Mouse (Mus musculus) left cerebral cortex, adult 2 months (tissue): ENCODE results near the gene Tbrg1. TPM values are rescaled to one million over a fixed set of nuclear protein-coding genes. Genes with fewer than 3 reads are reported as not detected.

Source experiments
- DNase-seq, 2 experiments: peaks; one replicate each; pipeline ENCODE4 v3.0.0; 2021 to 2022; ENCODE audit warnings: low spot score in 2 of 2, mixed read lengths in 1 of 2; ENCODE audit errors: extremely low spot score in 1 of 2
- H3K27ac ChIP-seq: fragments of 200-600 bp; 2 replicates; pipeline ENCODE4 v1.8.1; 2022
- H3K4me3 ChIP-seq: fragments of 200-600 bp; 2 replicates; pipeline ENCODE4 v1.8.1; 2022
- CTCF ChIP-seq: fragments of 200-600 bp; IDR thresholded peaks from 2 replicates; pipeline ENCODE4 v1.8.1; 2022; ENCODE audit warnings: antibody characterized with exemption, mild to moderate bottlenecking, moderate library complexity
- intact Hi-C: fragments of 180-260 bp; cut with DNase I; formaldehyde crosslinking; loops from one replicate; pipeline ENCODE4 v1.15.1; 2025
- total RNA-seq, 2 experiments: library from RNA; stranded (reverse); gene quantifications; 2 replicates each; pipeline ENCODE4 v1.2.3; 2021

Gene Tbrg1
- total RNA-seq, 2 experiments from 2014 or later, result 52.5 to 59.8 TPM

DNA sequence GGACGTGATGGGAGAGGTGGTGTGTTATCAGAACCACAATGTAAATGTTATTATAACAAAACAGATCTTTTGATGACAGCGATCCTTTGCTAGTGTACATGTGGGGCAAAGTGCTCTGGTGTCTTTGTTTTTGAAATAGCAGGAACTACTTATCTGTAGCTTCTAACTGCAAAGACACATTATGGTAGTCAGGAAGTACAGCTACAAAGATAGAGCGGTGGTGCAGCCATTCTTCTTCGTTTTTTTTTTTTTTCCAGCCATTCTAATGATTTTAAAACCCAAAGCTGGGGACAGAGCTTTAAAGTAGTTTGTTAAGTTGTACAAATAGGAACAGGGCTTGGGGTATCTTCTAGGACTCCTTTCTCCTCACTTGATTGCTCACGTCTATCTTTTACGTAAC lies 2.3 kb upstream of the Tbrg1 start:
- Histone ChIP-seq H3K27ac (no peak overlapping the region), H3K4me3 (no peak overlapping the region)
- TF ChIP-seq CTCF, result no peak
- DNase-seq, result no peak
- intact Hi-C loops, result no loop called here

DNA sequence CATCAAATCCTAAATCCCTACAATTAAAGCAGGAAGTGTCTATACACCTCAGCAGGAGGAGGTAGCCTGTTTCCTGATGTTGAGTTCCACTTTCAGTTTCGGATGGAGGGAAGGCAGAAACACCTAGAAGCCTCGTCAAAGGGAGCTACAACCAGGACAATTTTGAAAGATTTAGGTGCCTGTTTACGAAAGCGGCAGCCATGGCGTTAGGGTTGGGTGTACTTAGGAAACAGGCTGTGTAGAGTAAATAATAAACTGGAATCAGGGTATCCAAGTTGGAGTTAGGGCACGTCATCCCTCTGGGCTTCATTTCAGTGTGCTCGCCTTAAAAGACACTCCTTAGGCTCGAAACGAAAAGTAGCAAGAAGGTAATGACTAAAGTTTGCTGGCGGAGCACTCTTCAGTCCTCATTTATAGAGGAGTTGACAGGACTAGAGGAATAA lies 652 bp downstream of the Tbrg1 start:
- peak overlapping the region; percentile 61 for H3K4me3 ChIP-seq
- intact Hi-C loops, result no loop called here

DNA sequence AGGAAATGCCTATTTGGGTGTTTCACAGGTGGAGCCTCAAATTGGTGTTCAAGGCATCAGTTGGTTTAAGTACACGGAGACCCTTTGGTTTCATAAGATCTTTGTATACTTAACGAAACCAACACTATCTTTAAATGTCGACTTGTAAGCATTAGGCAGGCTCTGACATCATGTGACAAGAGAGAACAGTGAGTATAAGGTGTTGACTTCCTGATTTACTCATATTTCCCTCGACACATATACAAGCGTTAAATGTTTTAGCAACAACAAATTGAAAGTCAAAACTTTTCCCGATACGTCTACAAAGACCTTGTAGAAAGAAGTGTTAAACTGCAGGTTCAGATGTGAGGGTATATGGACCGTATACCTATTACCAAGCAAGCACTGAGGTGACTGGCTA lies 1.2 kb downstream of the Tbrg1 start:
- peak overlapping the region; percentile 84; the same call in 1 of the 2 replicates for H3K27ac ChIP-seq
- intact Hi-C loops, result no loop called here
- no peak for DNase-seq
- TF ChIP-seq CTCF, result no peak
- H3K4me3 ChIP-seq, result peak overlapping the region; percentile 61

More for the DNA sequence above, 652 bp downstream of the Tbrg1 start:
- no peak for TF ChIP-seq CTCF
- peak overlapping the region; percentile 84 for H3K27ac ChIP-seq
- no peak for DNase-seq

DNA sequence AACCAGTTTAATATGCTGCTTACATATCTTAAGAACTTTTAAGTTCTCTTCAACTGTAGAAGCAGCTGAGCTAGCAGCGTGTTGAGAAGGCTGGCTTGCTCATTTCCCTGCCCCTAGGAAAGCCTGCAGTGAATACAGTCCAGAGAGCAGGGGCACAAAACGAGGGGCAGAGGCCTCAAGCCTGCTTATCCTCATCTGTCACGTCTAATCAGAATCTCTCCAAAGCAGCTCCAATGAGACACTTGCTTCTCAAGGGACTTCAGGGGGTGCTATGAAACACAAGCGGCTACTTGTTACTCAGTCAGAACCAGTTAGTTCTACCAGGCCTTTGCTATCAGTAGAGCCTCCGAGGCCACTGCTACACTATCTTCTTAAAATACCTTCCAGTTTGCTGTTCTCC lies 3.3 kb downstream of the Tbrg1 start:
- no peak for TF ChIP-seq CTCF
- intact Hi-C loops, result no loop called here
- no peak for DNase-seq
- Histone ChIP-seq H3K27ac (no peak overlapping the region), H3K4me3 (no peak overlapping the region)

DNA sequence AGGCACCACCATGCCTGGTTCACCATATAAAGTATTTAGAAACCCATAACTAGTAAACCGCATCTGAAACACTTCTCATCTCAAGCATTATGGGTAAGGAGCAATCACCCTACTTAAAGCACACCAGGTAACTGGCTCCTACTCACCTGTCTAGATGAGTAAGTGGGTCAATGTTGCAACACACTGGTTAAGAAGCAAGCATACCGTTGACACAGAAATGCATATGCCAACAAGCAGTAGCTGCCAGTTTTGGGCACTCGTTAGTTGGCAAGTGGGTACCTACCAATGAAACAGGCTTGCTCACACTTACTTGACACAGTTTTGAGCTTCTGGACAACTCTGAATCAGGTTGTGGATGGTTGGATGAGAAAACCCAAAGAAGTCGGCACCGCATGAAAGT lies 6.5 kb downstream of the Tbrg1 start:
- intact Hi-C loops, result no loop called here
- no peak for TF ChIP-seq CTCF
- DNase-seq, result no peak
- Histone ChIP-seq H3K4me3 (no peak overlapping the region), H3K27ac (no peak overlapping the region)

DNA sequence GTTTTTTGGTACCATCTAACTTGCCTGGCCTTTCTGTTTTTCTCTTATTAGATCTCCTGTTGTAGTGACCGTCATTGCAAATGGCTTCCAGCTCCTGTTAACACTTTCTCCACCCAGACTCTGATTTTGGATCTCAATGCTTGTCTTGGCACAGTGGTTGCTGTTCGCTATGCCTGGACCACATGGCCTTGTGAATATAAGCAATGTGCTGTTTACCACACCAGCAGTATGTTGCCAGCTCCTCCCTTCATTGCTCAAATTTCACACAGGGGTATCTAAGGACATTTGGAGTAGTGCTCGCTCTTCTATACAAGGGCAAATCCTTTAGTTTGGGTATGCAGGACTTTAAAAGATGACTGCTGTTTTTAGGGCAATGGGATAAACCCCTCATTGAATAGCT lies 10.9 kb downstream of the Tbrg1 start:
- Histone ChIP-seq H3K27ac (no peak overlapping the region), H3K4me3 (no peak overlapping the region)
- intact Hi-C loops, result no loop called here
- no peak for DNase-seq
- TF ChIP-seq CTCF, result no peak

DNA sequence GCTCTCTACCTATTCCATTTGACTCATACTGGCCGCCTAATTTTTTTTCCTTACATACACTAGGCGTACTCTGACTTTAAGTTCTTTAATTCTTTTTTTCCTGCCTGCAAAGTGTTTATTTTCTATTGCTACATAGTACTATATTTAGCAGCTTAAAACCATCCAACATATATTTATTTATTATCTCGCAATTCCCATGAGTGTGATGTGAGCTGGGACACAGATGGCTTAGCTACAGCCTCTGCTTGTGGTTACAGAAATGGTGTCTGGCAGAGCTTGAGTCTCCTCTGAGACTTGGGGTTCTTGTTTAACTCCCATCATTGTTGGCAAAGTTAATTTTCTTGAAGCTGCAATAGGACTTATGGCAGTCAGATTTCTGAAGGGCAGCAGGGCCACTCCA lies 18.4 kb downstream of the Tbrg1 start:
- no peak overlapping the region for H3K4me3 ChIP-seq
- DNase-seq, result no peak
- intact Hi-C loops, result loop anchor here (5.0 kb wide), 1 partner anchor 206 kb away; the partner anchor contains the start of gene Robo3
- H3K27ac ChIP-seq, result no peak overlapping the region
- TF ChIP-seq CTCF, result no peak

DNA sequence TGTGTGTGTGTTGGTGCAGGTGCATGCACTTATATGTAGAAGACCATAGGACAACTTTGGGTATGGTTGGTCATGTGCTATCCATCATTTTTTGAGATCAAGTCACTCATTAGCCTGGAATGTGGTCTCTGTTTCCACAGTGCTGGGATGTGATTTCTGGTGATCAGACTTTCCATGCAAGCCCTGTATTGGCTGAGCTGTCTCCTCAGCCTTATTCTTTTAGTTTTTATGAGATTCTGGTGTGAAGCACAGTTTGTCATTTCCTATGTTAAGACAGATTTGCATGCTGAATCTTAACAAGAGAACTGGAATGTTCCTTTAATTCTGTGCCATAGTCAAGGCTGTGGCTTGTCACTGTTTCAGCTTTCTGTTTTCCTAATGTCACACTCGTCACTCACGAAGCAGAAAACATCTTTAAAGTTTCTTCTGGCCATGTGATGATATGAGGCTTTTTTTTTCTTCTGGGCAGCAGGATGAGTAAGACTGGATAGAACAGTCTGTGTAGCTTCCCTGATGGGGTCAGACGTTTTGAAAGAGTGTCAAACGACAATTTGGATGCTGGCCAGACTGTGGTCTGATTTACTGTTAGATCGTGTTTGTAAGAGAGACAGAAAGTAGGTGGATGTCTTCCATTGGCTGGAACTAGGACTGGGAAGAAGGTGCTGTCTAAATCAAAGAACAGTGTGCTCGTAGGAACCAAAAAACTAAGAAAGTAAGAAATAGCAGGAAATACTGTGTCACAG lies 20.1 kb downstream of the Tbrg1 start:
- DNase-seq, result no peak
- H3K27ac ChIP-seq, result no peak overlapping the region; the same call in 1 of the 2 replicates
- no peak for TF ChIP-seq CTCF

DNA sequence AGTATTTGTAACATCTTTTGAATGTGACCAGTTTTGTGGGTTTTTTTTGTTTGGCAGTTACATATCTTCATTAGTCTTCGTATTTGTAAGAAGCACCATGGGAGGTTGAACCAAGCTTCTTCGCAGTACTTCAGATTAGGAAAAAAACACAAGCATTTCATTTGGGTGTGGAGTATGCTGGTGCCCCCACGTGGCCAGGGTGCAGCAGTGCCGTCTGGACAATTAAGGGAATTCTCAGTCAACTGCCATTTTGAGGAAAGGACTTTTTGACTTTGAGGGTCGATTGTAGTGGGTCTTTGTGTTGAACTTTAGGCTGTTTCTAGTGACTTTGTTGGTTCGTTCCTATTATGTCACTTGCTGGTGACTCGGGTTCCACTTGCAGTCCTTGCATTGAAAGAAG lies 20.8 kb downstream of the Tbrg1 start:
- peak; percentile 54 to 67 for DNase-seq
- Histone ChIP-seq H3K4me3 (no peak overlapping the region), H3K27ac (no peak overlapping the region; the same call in 1 of the 2 replicates)
- intact Hi-C loops, result loop anchor here (5.0 kb wide), 1 partner anchor 204 kb away; the partner anchor contains the start of gene Robo3
- TF ChIP-seq CTCF, result peak; percentile 85

More for the DNA sequence above, 20.1 kb downstream of the Tbrg1 start:
- intact Hi-C loops, result loop anchor here (5.0 kb wide), 1 partner anchor 205 kb away; the partner anchor contains the start of gene Robo3
- no peak overlapping the region for H3K4me3 ChIP-seq

DNA sequence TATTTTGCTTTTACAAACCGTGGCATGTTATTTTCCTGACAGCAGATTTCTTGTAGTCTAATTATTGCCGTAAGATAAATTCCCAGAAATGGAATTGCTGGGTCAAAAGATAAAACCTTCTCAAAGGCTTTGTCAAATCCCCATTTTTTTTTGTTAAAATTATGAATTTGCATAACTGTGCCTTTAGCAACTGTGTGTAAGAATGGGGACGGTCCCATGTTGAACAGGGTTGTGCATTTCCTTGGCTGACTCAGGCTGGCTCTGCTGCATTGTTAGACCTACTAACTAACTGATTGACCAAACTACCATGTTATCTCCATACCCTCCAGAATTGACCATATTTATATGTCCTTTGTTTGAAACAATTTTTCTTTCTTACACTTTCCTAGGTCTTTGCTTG lies 22.8 kb downstream of the Tbrg1 start:
- Histone ChIP-seq H3K27ac (no peak overlapping the region), H3K4me3 (no peak overlapping the region)
- DNase-seq, result no peak
- no peak for TF ChIP-seq CTCF
- intact Hi-C loops, result no loop called here

DNA sequence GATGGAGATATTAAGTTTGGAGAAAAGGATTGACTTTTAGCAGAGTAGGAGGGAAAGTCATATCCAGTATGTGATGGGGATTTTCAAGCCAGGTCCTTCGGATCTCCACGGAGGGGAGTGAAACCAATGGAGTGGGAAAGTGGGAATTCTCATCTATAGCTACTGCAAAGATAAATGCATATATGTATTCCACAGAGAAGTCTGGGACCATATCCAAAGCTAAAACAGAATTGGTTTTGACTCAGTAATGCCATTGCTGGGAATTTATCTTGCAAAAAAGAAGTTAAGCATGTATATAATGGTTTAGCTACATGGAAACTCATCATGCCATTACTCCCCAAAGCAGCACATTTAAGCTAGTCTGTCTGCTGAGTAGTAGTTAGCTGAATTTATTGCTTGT lies 24.8 kb downstream of the Tbrg1 start:
- Histone ChIP-seq H3K27ac (peak overlapping the region; percentile 6), H3K4me3 (no peak overlapping the region)
- no peak for TF ChIP-seq CTCF
- no peak for DNase-seq
- intact Hi-C loops, result no loop called here

DNA sequence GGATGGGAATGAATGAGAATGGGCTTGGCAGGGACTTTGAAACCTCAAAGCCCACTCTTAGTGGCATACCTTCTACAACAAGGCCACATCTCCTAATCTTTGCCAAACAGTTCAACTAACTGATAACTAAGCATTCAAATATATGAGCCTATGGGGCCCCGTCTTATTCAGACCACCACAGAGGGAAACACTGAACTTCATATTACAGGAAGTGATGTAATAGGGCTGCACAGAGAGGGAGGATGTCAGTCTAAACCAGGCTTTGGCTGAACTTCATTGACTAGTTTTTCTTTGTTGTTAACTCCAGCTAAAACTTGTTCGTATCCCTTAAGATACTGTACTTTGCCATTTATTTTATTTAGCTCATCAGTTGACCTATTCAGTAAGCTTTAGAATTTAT lies 27.2 kb downstream of the Tbrg1 start:
- DNase-seq, result no peak
- TF ChIP-seq CTCF, result no peak
- Histone ChIP-seq H3K4me3 (no peak overlapping the region), H3K27ac (no peak overlapping the region)
- intact Hi-C loops, result loop anchor here (5.0 kb wide), 1 partner anchor 47 kb away; no protein-coding TSS in a partner anchor

DNA sequence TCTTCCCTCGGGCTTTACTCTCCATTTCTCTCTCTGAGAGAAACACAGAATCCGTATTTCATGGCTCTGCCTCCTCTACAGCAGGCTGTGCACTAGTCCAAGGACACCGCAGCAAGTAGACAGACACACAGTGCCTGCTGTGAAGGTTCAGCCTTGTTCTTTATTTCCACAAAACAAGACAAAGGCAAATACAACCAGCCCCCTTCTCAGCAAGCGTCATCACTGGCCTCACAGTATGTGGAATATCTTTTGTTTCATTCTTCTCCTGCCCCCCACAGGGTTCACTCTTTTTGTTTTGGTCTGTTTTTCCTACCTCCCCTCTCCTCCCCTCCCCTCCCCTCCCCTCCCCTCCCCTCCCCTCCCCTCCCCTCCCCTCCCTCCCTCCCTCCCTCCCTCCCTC lies 28.5 kb downstream of the Tbrg1 start:
- H3K4me3 ChIP-seq, result no peak overlapping the region
- TF ChIP-seq CTCF, result no peak
- DNase-seq, result no peak
- no peak overlapping the region for H3K27ac ChIP-seq
- intact Hi-C loops, result loop anchor here (5.0 kb wide), 1 partner anchor 49 kb away; no protein-coding TSS in a partner anchor
